Mouse (Mus musculus): ENCODE measurements around the gene Arsb. TPM values are rescaled to one million over a fixed set of nuclear protein-coding genes. Genes with fewer than 3 reads are reported as not detected.

The Arsb gene
- polyA plus RNA-seq, 1 experiment from 2014 or later: 5.1 TPM

GRCm38 (mm10) chr13:93853767-93854166 is 82.3 kb downstream of the Arsb start:
- WGBS: 87% methylated on average over 6 of the region's 6 CpGs
- DNase-seq (ENCODE audit: low spot score): no peak

DNA sequence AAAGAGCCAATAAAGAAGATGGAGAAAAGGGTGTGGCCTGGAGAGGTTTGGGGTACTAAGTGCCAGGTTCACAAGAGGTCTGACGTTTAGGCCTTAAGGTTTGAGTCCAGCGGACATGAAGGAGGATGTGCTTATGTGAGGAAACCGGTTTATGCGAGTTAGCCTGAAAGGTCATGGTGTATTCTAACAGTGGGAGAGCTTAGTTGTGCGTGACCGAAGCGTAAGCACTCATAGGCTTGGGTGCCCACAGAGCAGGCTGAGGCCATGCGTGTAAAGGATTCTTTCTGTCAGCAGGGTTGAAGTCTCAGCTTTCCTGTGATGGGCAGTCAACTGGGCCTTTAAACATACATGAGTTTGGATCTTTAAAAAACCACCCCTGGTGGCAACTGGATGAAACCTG is 82.9 kb downstream of the Arsb start:
- 92% methylated on average over 8 of the region's 8 CpGs for WGBS
- no peaks in the 10 kb centered on the region for H3K9me3 ChIP-seq
- DNase-seq (ENCODE audit: low spot score): no peak
- H3K27ac ChIP-seq: no peak overlapping the region
- H3K36me3 ChIP-seq: no peaks in the 10 kb centered on the region
- H3K4me1 ChIP-seq (replicated peaks): peaks cover 28% of the 10 kb centered on the region
- H3K27me3 ChIP-seq (ENCODE audit: insufficient read depth, poor library complexity, severe bottlenecking): no peaks in the 10 kb centered on the region
- no peak overlapping the region for H3K4me3 ChIP-seq

More at GRCm38 (mm10) chr13:93853767-93854166, 82.3 kb downstream of the Arsb start:
- H3K4me1 ChIP-seq (replicated peaks): peaks cover 28% of the 10 kb centered on the region
- no peaks in the 10 kb centered on the region for H3K9me3 ChIP-seq
- H3K27me3 ChIP-seq (ENCODE audit: insufficient read depth, poor library complexity, severe bottlenecking): no peaks in the 10 kb centered on the region
- H3K27ac ChIP-seq: no peak overlapping the region
- H3K36me3 ChIP-seq: no peaks in the 10 kb centered on the region
- H3K4me3 ChIP-seq: no peak overlapping the region

GRCm38 (mm10) chr13:93854966-93855562 is 83.6 kb downstream of the Arsb start:
- WGBS: 83% methylated on average over 3 of the region's 3 CpGs
- Histone ChIP-seq H3K4me1 (replicated peaks) (peaks cover 23% of the 10 kb centered on the region), H3K36me3 (no peaks in the 10 kb centered on the region), H3K4me3 (no peak overlapping the region), H3K27ac (no peak overlapping the region), H3K9me3 (no peaks in the 10 kb centered on the region), H3K27me3 (ENCODE audit: insufficient read depth, poor library complexity, severe bottlenecking) (no peaks in the 10 kb centered on the region)
- no peak for DNase-seq (ENCODE audit: low spot score)

DNA sequence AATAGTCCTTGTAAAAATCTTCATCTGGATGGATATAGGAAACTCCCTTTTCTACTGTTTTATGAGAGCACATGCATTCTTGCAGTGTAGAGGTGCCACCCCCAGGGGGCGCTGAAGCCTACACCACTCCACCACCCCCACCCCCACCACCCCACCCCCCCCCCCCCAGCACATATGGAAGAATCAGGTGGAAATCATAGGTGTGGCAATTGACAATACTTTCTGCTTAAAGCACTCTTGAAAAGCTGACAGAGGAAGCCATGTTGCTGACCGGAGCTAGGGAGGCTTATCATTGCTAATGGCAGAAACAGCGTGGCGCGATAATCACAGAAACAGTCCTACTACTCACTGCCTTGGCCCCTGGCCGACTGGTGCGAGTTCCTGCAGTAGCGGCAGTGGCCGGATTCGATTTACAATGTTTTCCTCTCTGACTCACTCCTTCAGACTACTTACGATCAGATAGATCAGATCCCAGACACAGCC is 84.3 kb downstream of the Arsb start:
- 38% methylated on average over 11 of the region's 11 CpGs for WGBS
- Histone ChIP-seq H3K36me3 (no peaks in the 10 kb centered on the region), H3K9me3 (no peaks in the 10 kb centered on the region), H3K27ac (no peak overlapping the region), H3K27me3 (ENCODE audit: insufficient read depth, poor library complexity, severe bottlenecking) (no peaks in the 10 kb centered on the region), H3K4me3 (no peak overlapping the region), H3K4me1 (replicated peaks) (peaks cover 21% of the 10 kb centered on the region)
- DNase-seq (ENCODE audit: low spot score): no peak

DNA sequence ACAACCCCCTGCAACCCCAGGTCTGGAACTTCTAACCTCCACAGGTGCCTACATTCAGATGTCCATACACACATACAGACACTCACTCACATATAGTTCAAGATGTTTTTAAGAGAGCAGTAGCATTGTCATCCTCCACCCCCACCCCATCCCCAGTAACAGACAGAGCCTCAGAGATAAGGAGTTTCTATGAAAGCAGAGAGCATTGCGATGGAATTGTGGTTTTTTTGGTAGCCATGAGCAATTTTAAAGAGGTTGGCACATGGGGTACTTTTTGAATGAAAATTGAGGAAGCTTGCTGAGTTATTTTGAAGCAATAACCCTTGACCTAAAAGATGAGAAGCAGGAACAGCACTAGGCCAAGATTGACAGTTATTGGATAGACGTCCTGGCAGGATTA is 89.8 kb downstream of the Arsb start:
- Histone ChIP-seq H3K27me3 (ENCODE audit: insufficient read depth, poor library complexity, severe bottlenecking) (no peaks in the 10 kb centered on the region), H3K27ac (no peak overlapping the region), H3K4me1 (replicated peaks) (peaks cover 8% of the 10 kb centered on the region), H3K36me3 (no peaks in the 10 kb centered on the region), H3K4me3 (no peak overlapping the region), H3K9me3 (no peaks in the 10 kb centered on the region)
- DNase-seq (ENCODE audit: low spot score): no peak
- 88% methylated on average over 2 of the region's 2 CpGs for WGBS

DNA sequence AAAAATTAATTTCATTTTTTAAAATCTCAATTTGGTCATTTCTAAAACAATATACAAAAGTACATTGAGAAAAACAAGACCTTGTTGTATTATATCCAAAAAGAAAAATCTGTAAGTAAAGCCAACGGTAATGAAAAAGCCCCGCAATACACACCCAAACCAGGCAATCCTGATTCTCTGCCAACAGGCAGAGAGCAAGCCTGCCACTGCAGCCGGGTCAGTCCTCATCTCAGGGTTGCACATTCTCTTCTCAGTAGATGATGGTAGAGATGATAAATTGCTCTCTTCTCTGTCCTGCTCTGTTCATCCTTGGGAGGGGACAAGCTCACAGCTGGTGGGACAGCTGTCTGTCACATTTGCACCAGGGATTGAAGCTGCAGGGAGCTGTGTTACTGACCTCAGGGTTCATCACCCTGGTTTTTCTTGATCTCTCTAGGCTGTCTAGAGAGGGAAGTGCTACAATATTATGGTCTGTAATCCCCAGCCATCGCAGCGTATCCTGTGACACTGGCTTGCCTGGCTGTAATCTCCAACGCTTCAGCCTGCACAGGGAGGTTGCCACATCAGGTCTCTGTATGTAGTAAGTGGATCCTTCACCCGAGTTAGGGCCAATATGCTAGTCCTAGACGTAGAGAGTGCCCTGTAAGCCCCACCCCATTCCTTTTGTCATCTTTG is 92.8 kb downstream of the Arsb start:
- H3K9me3 ChIP-seq: no peaks in the 10 kb centered on the region
- no peaks in the 10 kb centered on the region for H3K36me3 ChIP-seq
- H3K27ac ChIP-seq: no peak overlapping the region
- DNase-seq (ENCODE audit: low spot score): no peak
- H3K4me1 ChIP-seq (replicated peaks): peaks cover 8% of the 10 kb centered on the region
- WGBS: 57% methylated on average over 8 of the region's 8 CpGs
- H3K27me3 ChIP-seq (ENCODE audit: insufficient read depth, poor library complexity, severe bottlenecking): no peaks in the 10 kb centered on the region
- no peak overlapping the region for H3K4me3 ChIP-seq

- Histone ChIP-seq H3K36me3 (no peaks in the 10 kb centered on the region), H3K4me1 (replicated peaks) (peaks cover 8% of the 10 kb centered on the region), H3K27ac (no peak overlapping the region), H3K27me3 (ENCODE audit: insufficient read depth, poor library complexity, severe bottlenecking) (no peaks in the 10 kb centered on the region), H3K9me3 (no peaks in the 10 kb centered on the region), H3K4me3 (no peak overlapping the region)
- no peak for DNase-seq (ENCODE audit: low spot score)
- 72% methylated on average over 5 of the region's 5 CpGs for WGBS
Measured at GRCm38 (mm10) chr13:93866638-93867037, 95.2 kb downstream of the Arsb start.

DNA sequence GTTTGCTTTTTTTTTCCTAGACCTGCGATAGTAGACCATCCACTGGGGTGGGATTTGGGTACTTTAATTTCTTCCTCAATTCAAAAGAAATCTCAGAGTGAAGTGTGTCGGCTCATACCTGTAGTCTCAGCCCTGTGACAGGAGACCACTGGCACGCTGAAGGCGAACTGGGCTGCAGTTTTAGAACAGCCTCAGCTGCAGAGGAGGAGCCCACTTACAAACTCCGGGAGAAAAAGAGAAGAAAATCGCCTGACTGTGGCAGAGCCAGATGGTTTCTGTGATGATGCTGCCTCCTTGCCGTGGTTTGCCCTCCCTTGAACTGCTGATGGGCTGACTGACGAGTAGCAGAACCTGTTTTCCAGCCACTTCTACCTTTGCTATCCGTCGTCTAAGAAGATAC is 100.3 kb downstream of the Arsb start:
- Histone ChIP-seq H3K4me1 (replicated peaks) (0 out of 2 replicates have a peak, but pooled peaks cover 2% of the 10 kb centered on the region), H3K4me3 (no peak overlapping the region)
- WGBS: 82% methylated on average over 10 of the region's 10 CpGs

DNA sequence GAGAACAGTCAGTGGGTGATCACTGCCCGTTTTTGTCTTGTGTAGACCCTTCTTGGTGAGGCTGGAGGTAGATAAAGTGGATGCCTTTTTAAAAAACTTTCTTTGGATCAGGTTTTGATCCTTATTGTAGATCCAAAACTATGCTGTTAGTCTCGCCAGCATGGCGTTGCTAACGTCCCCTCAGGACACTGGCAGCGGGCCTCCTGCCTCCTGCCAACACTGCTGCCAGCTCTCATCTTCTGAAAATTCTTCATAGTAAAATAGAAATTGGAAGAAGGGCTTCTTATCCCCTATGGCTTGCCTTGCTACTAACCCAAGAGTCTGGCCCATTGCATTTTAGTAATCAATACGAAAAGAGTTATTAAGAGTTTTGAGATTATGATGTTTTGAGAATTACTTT is 101.2 kb downstream of the Arsb start:
- no peak for DNase-seq (ENCODE audit: low spot score)
- Histone ChIP-seq H3K4me3 (no peak overlapping the region), H3K4me1 (replicated peaks) (0 out of 2 replicates have a peak, but pooled peaks cover 2% of the 10 kb centered on the region), H3K27me3 (ENCODE audit: insufficient read depth, poor library complexity, severe bottlenecking) (no peaks in the 10 kb centered on the region), H3K36me3 (no peaks in the 10 kb centered on the region), H3K27ac (no peak overlapping the region), H3K9me3 (no peaks in the 10 kb centered on the region)
- 94% methylated on average over 6 of the region's 6 CpGs for WGBS

More for the DNA sequence above, 100.3 kb downstream of the Arsb start:
- no peak overlapping the region for H3K27ac ChIP-seq
- H3K36me3 ChIP-seq: no peaks in the 10 kb centered on the region
- H3K9me3 ChIP-seq: no peaks in the 10 kb centered on the region
- H3K27me3 ChIP-seq (ENCODE audit: insufficient read depth, poor library complexity, severe bottlenecking): no peaks in the 10 kb centered on the region
- no peak for DNase-seq (ENCODE audit: low spot score)

DNA sequence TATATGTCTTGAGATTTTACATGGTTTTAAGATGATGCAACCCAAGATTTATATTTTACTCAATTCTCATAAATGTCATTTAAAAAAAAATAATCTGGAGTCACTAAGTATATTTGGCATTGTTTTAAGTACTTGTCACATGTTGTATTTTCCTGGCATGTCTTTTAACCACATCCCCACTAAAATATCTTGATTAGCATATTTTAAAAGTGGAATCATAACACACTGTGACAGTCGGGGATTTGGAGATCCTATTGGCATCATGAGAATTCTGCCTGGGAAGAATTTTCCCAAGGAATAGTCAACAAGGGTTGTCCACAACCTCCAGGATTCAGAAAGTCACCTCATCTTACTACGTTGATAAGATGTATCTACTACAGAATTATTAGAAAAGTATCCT is 106.5 kb downstream of the Arsb start:
- no peaks in the 10 kb centered on the region for H3K27me3 ChIP-seq (ENCODE audit: insufficient read depth, poor library complexity, severe bottlenecking)
- no peak overlapping the region for H3K4me3 ChIP-seq
- H3K4me1 ChIP-seq (replicated peaks): 0 out of 2 replicates have a peak, but pooled peaks cover 2% of the 10 kb centered on the region
- no peaks in the 10 kb centered on the region for H3K36me3 ChIP-seq
- WGBS: 83% methylated on average over 2 of the region's 2 CpGs
- no peak overlapping the region for H3K27ac ChIP-seq
- DNase-seq (ENCODE audit: low spot score): no peak
- no peaks in the 10 kb centered on the region for H3K9me3 ChIP-seq

GRCm38 (mm10) chr13:93879426-93879825 is 108.0 kb downstream of the Arsb start:
- 86% methylated on average over 5 of the region's 5 CpGs for WGBS
- H3K36me3 ChIP-seq: no peaks in the 10 kb centered on the region
- H3K27me3 ChIP-seq (ENCODE audit: insufficient read depth, poor library complexity, severe bottlenecking): no peaks in the 10 kb centered on the region
- H3K4me3 ChIP-seq: no peak overlapping the region
- H3K4me1 ChIP-seq (replicated peaks): 0 out of 2 replicates have a peak, but pooled peaks cover 5% of the 10 kb centered on the region
- H3K9me3 ChIP-seq: no peaks in the 10 kb centered on the region
- DNase-seq (ENCODE audit: low spot score): no peak
- H3K27ac ChIP-seq: no peak overlapping the region

DNA sequence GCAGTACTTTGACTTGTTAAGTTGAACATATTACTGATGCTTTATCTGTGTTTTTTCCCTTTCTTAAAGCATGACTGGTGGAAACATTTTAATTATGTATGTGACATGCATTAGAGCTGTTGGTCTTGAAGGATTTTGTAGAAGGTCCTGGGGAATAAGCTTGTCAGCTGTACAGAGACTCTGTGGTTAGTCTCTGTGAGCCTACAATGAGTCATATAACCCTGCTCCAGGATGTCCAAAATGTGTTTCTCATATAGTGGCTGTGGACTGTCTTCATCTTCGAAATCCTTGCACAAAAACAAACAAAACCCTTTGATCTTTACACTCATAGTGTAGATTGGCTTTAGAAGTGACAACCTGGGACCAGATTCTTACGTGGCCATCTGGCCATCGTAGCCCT is 110.7 kb downstream of the Arsb start:
- no peaks in the 10 kb centered on the region for H3K9me3 ChIP-seq
- H3K27ac ChIP-seq: no peak overlapping the region
- H3K4me1 ChIP-seq (replicated peaks): 0 out of 2 replicates have a peak, but pooled peaks cover 5% of the 10 kb centered on the region
- H3K4me3 ChIP-seq: no peak overlapping the region
- 79% methylated on average over 3 of the region's 3 CpGs for WGBS
- no peak for DNase-seq (ENCODE audit: low spot score)
- no peaks in the 10 kb centered on the region for H3K36me3 ChIP-seq
- H3K27me3 ChIP-seq (ENCODE audit: insufficient read depth, poor library complexity, severe bottlenecking): no peaks in the 10 kb centered on the region

GRCm38 (mm10) chr13:93886999-93887398 is 115.6 kb downstream of the Arsb start:
- no peak overlapping the region for H3K27ac ChIP-seq
- 0 out of 2 replicates have a peak, but pooled peaks cover 5% of the 10 kb centered on the region for H3K4me1 ChIP-seq (replicated peaks)
- H3K9me3 ChIP-seq: no peaks in the 10 kb centered on the region
- 93% methylated on average over 5 of the region's 5 CpGs for WGBS
- H3K27me3 ChIP-seq (ENCODE audit: insufficient read depth, poor library complexity, severe bottlenecking): no peaks in the 10 kb centered on the region
- no peaks in the 10 kb centered on the region for H3K36me3 ChIP-seq
- no peak for DNase-seq (ENCODE audit: low spot score)
- H3K4me3 ChIP-seq: no peak overlapping the region
